Mouse (Mus musculus): ENCODE results near the gene Cyth1. TPM values are rescaled to one million over a fixed set of nuclear protein-coding genes. Genes with fewer than 3 reads are reported as not detected.
A peak's percentile ranks its signal among the peaks of the same experiment; 100 is the strongest.

Cyth1 gene
- total and polyA plus RNA-seq, 3 experiments: 13.2 to 13.6 TPM; not detected in 1

DNA sequence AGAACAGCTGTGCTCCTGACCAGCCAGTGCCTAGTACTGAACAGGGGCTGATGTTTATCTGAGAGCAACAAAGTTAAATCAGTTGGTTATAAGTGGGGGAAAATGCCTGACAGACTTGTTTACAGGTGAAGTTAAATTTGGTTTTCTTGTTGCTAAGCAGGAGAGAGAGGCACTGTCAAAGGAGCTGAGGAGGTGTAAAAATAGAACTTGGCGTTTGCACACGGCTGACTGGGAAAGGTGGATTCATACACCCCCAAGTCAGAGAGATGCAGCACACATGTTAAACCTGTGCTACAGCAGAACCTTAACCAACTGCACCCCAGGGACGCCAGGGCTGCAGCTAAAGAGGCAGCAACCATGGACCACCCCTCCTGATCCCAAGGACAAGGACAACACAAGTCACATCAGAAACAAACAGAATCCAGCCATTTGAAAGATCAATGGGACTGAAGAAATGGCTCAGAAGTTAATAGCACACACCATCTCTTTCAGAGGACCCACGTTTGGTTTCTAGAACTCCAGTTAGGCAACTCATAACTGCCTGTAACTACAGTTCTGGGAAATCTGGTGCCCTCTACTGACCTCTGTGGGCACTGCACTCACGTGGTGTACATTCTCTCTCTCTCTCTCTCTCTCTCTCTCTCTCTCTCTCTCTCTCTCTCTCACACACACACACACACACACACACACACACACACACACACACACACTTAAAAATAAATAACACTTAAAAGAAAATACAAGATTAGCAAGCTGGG is 96.8 kb downstream of the Cyth1 start:
- H3K4me3 ChIP-seq (ENCODE audit: control insufficient read depth in 1 of 2, insufficient read depth in 1 of 2, low read depth in 2 of 2, low read length in 2 of 2): no peak overlapping the region
- H3K4me1 ChIP-seq (ENCODE audit: control insufficient read depth in 1 of 2, insufficient read depth in 2 of 2, low read length in 2 of 2): no peaks in the 10 kb centered on the region
- H3K9ac ChIP-seq (ENCODE audit: control insufficient read depth, low read depth, low read length, poor library complexity, severe bottlenecking): no peak overlapping the region
- no peaks in the 10 kb centered on the region for H3K36me3 ChIP-seq (ENCODE audit: control insufficient read depth in 1 of 2, insufficient read depth in 2 of 2, low read length in 2 of 2)
- peak; percentile 17 for DNase-seq (ENCODE audit: low read depth, low spot score)
- no peaks in the 10 kb centered on the region for H3K9me3 ChIP-seq (replicated peaks; ENCODE audit: insufficient read depth, low read length)
- no peaks in the 10 kb centered on the region for H3K27me3 ChIP-seq (ENCODE audit: control insufficient read depth in 1 of 2, insufficient read depth in 2 of 2, low read length in 2 of 2)
- no peak for TF ChIP-seq CHD2 (IDR thresholded peaks at IDR 0.05; ENCODE audit: low read length)
- peak; percentile 30 to 38 (median 36); a peak in 5 of 6 replicates for TF ChIP-seq CTCF (IDR thresholded peaks at IDR 0.05 in 2 of 3, conservative IDR thresholded peaks at IDR 0.05 in 1 of 3; ENCODE audit: control insufficient read depth in 1 of 3, insufficient read depth in 1 of 3, low read depth in 2 of 3, low read length in 3 of 3, poor library complexity in 1 of 3, severe bottlenecking in 1 of 3)
- H3K79me2 ChIP-seq (ENCODE audit: control insufficient read depth, insufficient read depth, low read length, poor library complexity): no peaks in the 10 kb centered on the region
- no peak overlapping the region for H3K27ac ChIP-seq (ENCODE audit: control insufficient read depth, low read depth, low read length)

DNA sequence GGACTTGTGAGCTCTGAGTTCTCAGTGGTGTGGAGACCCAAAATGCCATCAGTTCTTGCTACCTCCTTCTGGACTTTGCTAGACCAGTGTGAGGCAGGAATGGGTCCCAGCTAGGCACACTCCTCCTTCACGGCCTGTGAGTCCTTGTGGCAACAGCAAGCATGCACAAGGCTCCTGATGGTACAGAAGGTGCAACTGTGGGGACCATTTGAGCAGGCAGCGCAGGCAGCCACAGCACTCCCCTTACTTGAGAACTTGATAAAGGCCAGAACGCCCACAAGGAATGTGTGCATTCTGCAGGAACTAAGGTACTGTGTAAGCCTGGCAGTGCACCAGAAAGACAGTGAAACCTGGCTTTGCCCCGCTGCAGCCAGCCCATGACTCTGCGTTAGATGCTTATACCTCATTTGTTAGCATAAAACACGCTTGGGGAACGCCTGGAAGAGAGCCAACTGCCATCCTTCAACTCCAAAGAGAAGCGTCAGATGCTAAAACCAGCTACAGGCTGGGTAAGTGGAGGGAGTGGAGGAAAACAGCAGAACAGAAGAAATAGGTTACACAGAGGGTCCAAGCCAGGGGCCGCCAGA is 98.2 kb downstream of the Cyth1 start:
- H3K36me3 ChIP-seq (ENCODE audit: control insufficient read depth in 1 of 2, insufficient read depth in 2 of 2, low read length in 2 of 2): no peaks in the 10 kb centered on the region
- no peaks in the 10 kb centered on the region for H3K4me1 ChIP-seq (ENCODE audit: control insufficient read depth in 1 of 2, insufficient read depth in 2 of 2, low read length in 2 of 2)
- no peak for DNase-seq (ENCODE audit: low read depth, low spot score)
- H3K79me2 ChIP-seq (ENCODE audit: control insufficient read depth, insufficient read depth, low read length, poor library complexity): no peaks in the 10 kb centered on the region
- H3K4me3 ChIP-seq (ENCODE audit: control insufficient read depth in 1 of 2, insufficient read depth in 1 of 2, low read depth in 2 of 2, low read length in 2 of 2): no peak overlapping the region
- no peaks in the 10 kb centered on the region for H3K27me3 ChIP-seq (ENCODE audit: control insufficient read depth in 1 of 2, insufficient read depth in 2 of 2, low read length in 2 of 2)
- H3K9ac ChIP-seq (ENCODE audit: control insufficient read depth, low read depth, low read length, poor library complexity, severe bottlenecking): no peak overlapping the region
- TF ChIP-seq ZC3H11A (IDR thresholded peaks at IDR 0.05; ENCODE audit: low read depth, low read length) (no peak), NELFE (IDR thresholded peaks at IDR 0.05; ENCODE audit: low read depth, low read length) (no peak), SIN3A (IDR thresholded peaks at IDR 0.05; ENCODE audit: low read length) (no peak), MYB (IDR thresholded peaks at IDR 0.05; ENCODE audit: low read depth, low read length) (no peak), JUND (IDR thresholded peaks at IDR 0.05; ENCODE audit: low read depth, low read length) (no peak), USF1 (IDR thresholded peaks at IDR 0.05; ENCODE audit: low read depth, low read length) (no peak), NRF1 (IDR thresholded peaks at IDR 0.05; ENCODE audit: insufficient read depth, low read depth, low read length, poor library complexity, severe bottlenecking) (no peak), MAZ (IDR thresholded peaks at IDR 0.05; ENCODE audit: low read depth, low read length) (no peak), TCF12 (IDR thresholded peaks at IDR 0.05; ENCODE audit: low read depth, low read length) (no peak), CHD2 (IDR thresholded peaks at IDR 0.05; ENCODE audit: low read length) (no peak), E2F4 (IDR thresholded peaks at IDR 0.05; ENCODE audit: borderline replicate concordance, low read depth, low read length) (no peak), MEF2A (IDR thresholded peaks at IDR 0.05; ENCODE audit: extremely low read depth, insufficient replicate concordance, low read depth, low read length, poor library complexity, severe bottlenecking) (no peak), KAT2A (conservative IDR thresholded peaks at IDR 0.05; ENCODE audit: low read depth, low read length) (no peak), MAFK (IDR thresholded peaks at IDR 0.05; ENCODE audit: borderline replicate concordance, low read depth, low read length) (no peak)
- H3K9me3 ChIP-seq (replicated peaks; ENCODE audit: insufficient read depth, low read length): no peaks in the 10 kb centered on the region
- no peak overlapping the region for H3K27ac ChIP-seq (ENCODE audit: control insufficient read depth, low read depth, low read length)

Data from MEL (cell line).